Mouse (Mus musculus) lung, embryonic 15.5 days (tissue): ENCODE results near the gene Nedd4. TPM values are rescaled to one million over a fixed set of nuclear protein-coding genes. Genes with fewer than 3 reads are reported as not detected.
"Not testable (repeated sequence)": the region's sequence is repeated elsewhere in the genome, so short reads cannot be mapped to it uniquely, and the experiment has no call there.

Experiments used
- ATAC-seq: fragments of 200-750 bp; cut with Nextera tagmentation; 2 replicates; pipeline ENCODE4 v1.8.0; 2017; ENCODE audit warnings: moderate number of reproducible peaks, borderline replicate concordance; ENCODE audit not compliant: low FRiP score, low TSS enrichment; ENCODE audit errors: extremely low read depth
- H3K27ac ChIP-seq: fragments of 300-500 bp; sonication (generic); 2 replicates; pipeline ENCODE4 v1.5.1; 2015; ENCODE audit warnings: moderate library complexity, mild to moderate bottlenecking, inconsistent platforms
- H3K27me3 ChIP-seq: fragments of 300-500 bp; sonication (generic); 2 replicates; pipeline ENCODE4 v1.6.1; 2015; ENCODE audit warnings: inconsistent platforms
- H3K36me3 ChIP-seq: fragments of 300-500 bp; sonication (generic); 2 replicates; pipeline ENCODE4 v1.6.1; 2015; ENCODE audit warnings: inconsistent platforms
- H3K4me1 ChIP-seq: fragments of 300-500 bp; sonication (generic); 2 replicates; pipeline ENCODE4 v1.6.1; 2015; ENCODE audit warnings: inconsistent platforms
- H3K4me2 ChIP-seq: fragments of 300-500 bp; sonication (generic); 2 replicates; pipeline ENCODE4 v1.6.1; 2015; ENCODE audit warnings: inconsistent platforms, mild to moderate bottlenecking, moderate library complexity
- H3K4me3 ChIP-seq: fragments of 300-500 bp; sonication (generic); 2 replicates; pipeline ENCODE4 v1.5.1; 2015; ENCODE audit warnings: mild to moderate bottlenecking, inconsistent platforms
- H3K9ac ChIP-seq: fragments of 300-500 bp; sonication (generic); 2 replicates; pipeline ENCODE4 v1.6.1; 2015; ENCODE audit warnings: inconsistent platforms
- H3K9me3 ChIP-seq: fragments of 300-500 bp; sonication (generic); 2 replicates; pipeline ENCODE4 v1.6.1; 2016; ENCODE audit warnings: inconsistent platforms
- WGBS: fragments of 180-500 bp; shearing (Covaris S2); methylation state at CpG from one replicate; pipeline ENCODE4 v1.1.7; 2015; 5-methylcytosine and 5-hydroxymethylcytosine counted together
- polyA plus RNA-seq: library from polyadenylated mRNA; unstranded; fragments of >200 nt; fragmentation: Nextera tagmentation; extraction: Ambion mirVana; gene quantifications from 2 replicates; pipeline ENCODE4 v1.2.1, GENCODE M21; 2015

The Nedd4 gene
- polyA plus RNA-seq, 1 experiment from 2014 or later = 677 TPM

DNA sequence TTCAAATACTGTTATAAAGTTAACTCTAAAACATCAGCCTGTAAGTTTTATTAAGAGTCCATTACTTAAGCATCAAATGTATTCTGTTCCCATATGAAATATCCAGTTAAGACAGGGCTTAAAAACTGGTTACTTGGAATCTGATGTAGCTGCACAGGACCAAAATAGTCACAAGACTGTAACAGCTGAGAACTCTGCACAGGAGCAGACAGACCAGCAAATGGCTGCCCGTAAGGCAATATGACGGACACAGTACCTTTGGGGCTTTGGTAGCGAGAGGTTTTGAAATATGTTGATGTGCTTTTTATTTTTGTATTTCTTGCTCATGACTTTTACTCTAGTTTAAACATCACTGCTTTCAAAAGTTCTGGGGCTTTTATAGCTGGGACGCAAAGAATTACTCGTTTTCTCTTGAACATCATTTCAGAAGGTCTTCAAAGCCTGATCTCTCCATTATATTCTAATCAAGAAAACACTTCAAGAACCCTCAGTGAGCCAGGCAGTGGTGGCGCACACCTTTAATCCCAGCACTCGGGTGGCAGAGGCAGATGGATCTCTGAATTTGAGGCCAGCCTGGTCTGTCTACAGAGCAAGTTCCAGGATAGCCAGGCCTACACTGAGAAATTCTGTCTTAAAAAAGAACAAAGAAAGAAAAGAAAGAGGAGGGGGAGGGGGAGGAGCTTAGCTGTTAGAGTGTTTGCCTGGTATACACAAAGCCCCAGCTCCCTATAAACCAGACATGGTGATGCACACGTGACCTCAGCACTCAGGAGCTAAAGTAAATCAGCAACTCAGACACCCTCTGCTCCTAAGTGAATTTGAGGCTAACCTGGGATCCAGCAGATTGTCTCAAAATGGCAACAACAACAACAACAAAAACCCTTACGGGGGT is 22.9 kb upstream of the Nedd4 start:
- peak overlapping the region; percentile 99 for H3K27ac ChIP-seq
- no peaks in the 10 kb centered on the region for H3K27me3 ChIP-seq
- H3K9ac ChIP-seq = peak overlapping the region; percentile 43
- peak overlapping the region; percentile 68 for H3K4me2 ChIP-seq
- peaks cover 34% of the 10 kb centered on the region for H3K4me1 ChIP-seq
- H3K9me3 ChIP-seq = no peaks in the 10 kb centered on the region
- ATAC-seq = peak; percentile 78
- H3K4me3 ChIP-seq = peak overlapping the region; percentile 31
- 46% methylated on average over 9 of the region's 9 CpGs for WGBS
- no peaks in the 10 kb centered on the region for H3K36me3 ChIP-seq

DNA sequence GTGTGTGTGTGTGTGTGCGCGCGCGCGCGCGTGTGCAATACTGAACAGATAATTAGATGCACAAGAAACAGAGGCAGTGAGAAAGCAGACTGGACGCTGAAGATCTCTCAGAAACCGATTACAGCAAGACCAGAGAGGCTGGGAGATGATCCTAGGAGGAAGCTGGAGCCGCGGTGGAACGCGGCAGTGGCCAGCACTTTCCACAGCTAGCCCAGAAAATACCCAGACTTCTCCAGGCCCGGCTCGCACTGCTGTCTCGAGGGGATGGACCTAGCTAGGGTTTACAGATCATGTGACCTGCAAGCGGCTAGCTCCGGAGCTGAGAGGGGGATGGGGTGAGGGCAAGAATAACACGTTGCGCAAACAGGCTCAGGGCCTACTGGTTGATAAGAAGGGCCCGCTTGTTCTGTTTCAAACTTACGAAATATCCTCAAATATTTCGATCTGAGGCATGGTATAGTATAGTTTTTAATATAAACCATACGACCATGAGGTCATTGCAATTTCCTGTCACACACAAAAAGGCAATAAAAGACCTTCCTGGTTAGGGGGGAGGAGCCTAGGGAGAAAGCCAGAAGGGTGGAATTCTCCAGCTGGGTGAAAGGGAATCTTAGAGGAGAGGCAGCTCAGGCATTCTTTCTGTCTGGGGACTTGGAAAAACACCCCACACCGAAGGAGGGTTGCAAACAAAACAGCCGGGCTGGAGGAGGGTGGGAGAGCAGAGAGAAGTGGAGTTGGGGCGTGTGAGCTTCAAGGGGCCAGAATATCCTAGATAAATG is 22.1 kb upstream of the Nedd4 start:
- Histone ChIP-seq H3K4me1 (peaks cover 41% of the 10 kb centered on the region), H3K4me3 (peak overlapping the region; percentile 31), H3K9ac (peak overlapping the region; percentile 43), H3K4me2 (peak overlapping the region; percentile 68), H3K27ac (peak overlapping the region; percentile 99), H3K9me3 (no peaks in the 10 kb centered on the region), H3K36me3 (no peaks in the 10 kb centered on the region), H3K27me3 (no peaks in the 10 kb centered on the region)
- 1% methylated on average over 27 of the region's 27 CpGs for WGBS
- peak; percentile 96 for ATAC-seq

DNA sequence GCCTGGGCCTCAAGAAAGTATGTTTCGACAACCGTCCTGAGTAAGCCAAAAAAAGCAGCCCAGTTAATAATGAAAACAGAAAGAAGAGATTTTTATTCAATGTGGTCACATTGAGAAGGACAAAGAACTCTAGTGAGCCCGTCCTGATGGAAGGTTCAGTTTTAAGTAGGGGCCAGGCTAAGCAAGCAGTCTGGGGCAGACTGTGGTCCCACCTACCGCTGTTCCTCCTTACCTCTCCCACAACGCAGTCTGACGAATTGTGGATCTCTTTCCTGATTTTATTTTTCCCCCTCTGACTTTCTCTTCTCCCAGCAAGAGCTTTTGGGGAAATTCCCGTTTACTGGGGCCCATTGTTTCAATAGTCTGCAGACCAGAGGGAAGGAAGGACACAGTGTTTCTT is 21.5 kb upstream of the Nedd4 start:
- WGBS = 7% methylated on average over 7 of the region's 7 CpGs
- Histone ChIP-seq H3K9ac (peak overlapping the region; percentile 33), H3K27ac (peak overlapping the region; percentile 99), H3K4me1 (peaks cover 41% of the 10 kb centered on the region), H3K27me3 (no peaks in the 10 kb centered on the region), H3K4me3 (peak overlapping the region; percentile 31), H3K9me3 (no peaks in the 10 kb centered on the region), H3K36me3 (no peaks in the 10 kb centered on the region), H3K4me2 (peak overlapping the region; percentile 68)
- ATAC-seq = no peak

DNA sequence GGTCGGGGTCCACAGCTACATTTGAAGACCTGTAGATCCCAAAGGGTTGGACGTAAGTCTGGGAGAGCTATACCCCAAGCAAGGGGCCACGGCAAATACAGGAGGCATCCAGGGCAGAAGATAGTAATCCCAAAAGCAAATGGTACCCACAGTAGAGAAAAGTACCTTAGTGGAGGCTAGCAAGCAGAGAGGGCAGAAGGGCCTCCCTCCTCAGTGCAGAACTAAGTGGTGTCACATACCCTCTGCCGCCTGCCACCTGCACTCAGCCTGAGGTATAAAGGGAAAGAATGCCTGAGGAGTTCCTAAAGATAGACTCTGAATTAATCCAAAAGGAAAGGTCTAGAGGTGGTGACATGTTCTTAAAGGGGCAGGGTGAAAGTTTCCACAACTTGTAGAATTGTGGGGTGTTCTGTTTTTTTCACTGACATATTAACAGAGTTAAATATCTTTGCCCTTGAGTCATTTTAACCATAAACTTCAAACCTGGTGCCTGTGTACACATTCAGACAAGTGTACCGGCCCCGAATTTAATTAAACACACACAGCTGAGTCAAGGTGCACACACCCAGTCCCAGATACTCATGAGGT is 21.0 kb upstream of the Nedd4 start:
- no peak for ATAC-seq
- Histone ChIP-seq H3K4me2 (peak overlapping the region; percentile 68), H3K27ac (peak overlapping the region; percentile 99), H3K4me1 (peaks cover 41% of the 10 kb centered on the region), H3K27me3 (no peaks in the 10 kb centered on the region), H3K4me3 (no peak overlapping the region), H3K9me3 (no peaks in the 10 kb centered on the region), H3K36me3 (no peaks in the 10 kb centered on the region), H3K9ac (peak overlapping the region; percentile 33; the same call in 1 of the 2 replicates)
- 53% methylated on average over 6 of the region's 6 CpGs for WGBS

DNA sequence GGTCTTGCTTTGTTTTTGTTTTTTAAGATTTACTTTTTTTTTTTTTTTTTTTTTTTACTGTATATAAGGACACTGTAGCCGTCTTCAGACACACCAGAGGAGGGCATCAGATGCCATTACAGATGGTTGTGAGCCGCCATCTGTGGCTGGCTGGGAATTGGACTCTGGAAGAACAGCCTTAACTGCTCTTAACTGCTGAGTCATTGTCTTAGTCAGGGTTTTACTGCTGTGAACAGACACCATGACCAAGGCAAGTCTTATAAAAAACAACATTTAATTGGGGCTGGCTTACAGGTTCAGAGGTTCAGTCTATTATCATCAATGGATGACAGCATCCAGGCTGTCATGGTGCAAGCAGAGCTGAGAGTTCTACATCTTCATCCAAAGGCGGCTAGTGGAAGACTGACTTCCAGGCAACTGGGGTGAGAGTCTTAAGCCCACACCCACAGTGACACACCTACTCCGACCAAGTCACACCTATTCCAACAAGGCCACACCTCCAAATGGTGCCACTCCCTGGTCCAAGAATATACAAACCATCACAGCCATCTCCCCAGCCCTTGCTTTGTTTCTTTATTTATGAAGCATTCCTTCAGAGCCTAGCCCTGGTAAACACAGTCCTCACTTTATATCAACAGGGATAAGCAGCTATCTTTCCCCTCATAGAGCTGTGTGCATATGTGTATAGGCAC is 19.2 kb upstream of the Nedd4 start:
- 82% methylated on average over 4 of the region's 4 CpGs for WGBS
- not testable (repeated sequence) for H3K9ac ChIP-seq, ATAC-seq, H3K4me2 ChIP-seq, H3K4me3 ChIP-seq, H3K27me3 ChIP-seq, H3K36me3 ChIP-seq, H3K9me3 ChIP-seq
- H3K4me1 ChIP-seq = peaks cover 41% of the 10 kb centered on the region
- H3K27ac ChIP-seq = peak overlapping the region; percentile 68; the same call in 1 of the 2 replicates

DNA sequence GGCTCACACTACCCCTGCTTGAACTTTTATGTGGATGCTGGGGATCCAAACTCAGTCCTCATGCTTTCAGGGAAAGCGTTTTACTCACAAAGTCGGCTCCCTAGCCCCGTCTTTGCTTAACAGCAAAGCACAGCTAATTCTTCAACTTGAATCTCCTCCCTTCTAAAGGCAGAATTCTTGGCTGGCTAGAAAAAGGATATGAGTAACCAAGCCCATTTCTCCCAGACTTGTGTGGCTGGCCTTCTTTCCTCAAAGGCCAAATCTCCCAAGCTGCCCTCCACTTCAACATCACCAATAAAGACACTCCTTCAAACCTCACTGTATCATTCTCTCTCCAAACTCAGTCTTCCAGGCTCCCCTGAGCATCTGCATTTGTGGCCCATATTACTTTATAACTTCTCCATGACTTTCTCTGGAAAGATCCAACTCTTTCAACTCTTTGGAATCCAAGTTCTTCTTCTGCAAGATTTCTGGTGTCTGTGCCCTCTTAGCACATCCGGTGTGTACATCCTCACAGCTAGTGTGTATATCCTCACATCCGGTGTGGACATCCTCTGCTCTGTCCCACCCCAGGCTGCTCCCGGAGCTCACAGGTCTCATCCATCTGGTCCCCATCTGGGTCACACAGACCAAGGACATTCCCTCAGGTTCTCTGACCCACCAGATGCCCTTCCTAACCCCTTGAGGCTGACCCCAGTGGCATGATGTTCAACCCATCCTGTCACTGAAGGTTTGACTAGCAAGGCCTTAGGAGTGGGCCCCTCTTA is 18.3 kb upstream of the Nedd4 start:
- Histone ChIP-seq H3K4me1 (peaks cover 41% of the 10 kb centered on the region), H3K4me2 (no peak overlapping the region), H3K27me3 (no peaks in the 10 kb centered on the region), H3K36me3 (no peaks in the 10 kb centered on the region), H3K9ac (no peak overlapping the region), H3K4me3 (no peak overlapping the region), H3K9me3 (no peaks in the 10 kb centered on the region), H3K27ac (peak overlapping the region; percentile 68)
- 65% methylated on average over 6 of the region's 6 CpGs for WGBS
- no peak for ATAC-seq

DNA sequence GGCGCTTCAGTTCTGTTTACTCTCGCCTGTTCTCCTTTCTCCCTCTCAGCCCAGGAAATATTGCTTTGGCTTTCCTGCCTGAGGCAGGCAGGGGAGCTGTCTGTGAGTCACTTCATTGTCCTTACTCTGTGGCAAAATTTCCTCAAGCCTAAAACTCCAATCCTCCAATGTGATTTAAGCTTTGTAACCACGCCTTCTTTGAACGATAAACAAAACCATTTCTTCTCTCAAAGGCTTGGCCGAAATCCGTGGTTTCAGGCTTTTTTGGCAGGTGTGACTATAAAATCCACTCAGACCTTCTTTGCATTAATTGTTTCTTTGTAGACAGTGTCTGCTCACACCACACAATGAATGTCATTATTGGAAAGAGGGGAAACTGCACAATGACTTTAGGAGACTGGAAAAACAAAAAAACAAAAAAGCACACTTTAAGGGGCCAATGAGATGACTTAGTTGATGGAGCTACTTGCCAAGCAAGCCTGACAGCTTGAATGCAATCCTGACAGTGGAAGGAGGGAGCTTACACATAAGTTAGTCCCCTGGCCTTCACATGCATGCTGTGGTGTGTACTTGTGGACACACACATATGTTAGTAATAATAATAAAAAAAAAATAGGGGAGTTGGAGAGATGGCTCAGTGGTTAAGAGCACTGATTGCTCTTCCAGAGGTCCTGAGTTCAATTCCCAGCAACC is 17.6 kb upstream of the Nedd4 start:
- ATAC-seq = no peak
- H3K4me2 ChIP-seq = no peak overlapping the region
- H3K9ac ChIP-seq = no peak overlapping the region
- peaks cover 37% of the 10 kb centered on the region for H3K4me1 ChIP-seq
- H3K9me3 ChIP-seq = no peaks in the 10 kb centered on the region
- H3K4me3 ChIP-seq = no peak overlapping the region
- WGBS = 18% methylated on average over 6 of the region's 6 CpGs
- no peaks in the 10 kb centered on the region for H3K36me3 ChIP-seq
- H3K27ac ChIP-seq = peak overlapping the region; percentile 68
- H3K27me3 ChIP-seq = no peaks in the 10 kb centered on the region

DNA sequence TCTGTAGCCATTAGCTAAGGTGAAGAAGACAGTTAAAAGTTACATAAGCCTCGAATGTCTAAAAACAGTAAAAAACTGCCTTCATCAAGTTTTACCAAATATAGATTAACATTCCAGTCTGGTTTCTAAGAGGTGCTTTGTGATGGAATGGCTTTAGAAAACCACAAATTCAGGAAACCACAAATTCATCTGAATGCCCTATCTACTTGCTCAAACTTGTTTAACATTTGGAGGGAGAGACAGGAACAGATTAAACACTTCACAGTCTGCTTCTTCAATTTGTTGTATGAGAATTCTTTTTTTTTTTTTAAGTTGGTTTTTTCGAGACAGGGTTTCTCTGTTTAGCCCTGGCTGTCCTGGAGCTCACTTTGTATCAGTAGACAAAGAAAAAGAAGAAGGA is 12.4 kb upstream of the Nedd4 start:
- H3K36me3 ChIP-seq = no peaks in the 10 kb centered on the region
- H3K27ac ChIP-seq = peak overlapping the region; percentile 44
- H3K4me2 ChIP-seq = no peak overlapping the region
- no peak for ATAC-seq
- peaks cover 23% of the 10 kb centered on the region for H3K4me1 ChIP-seq
- H3K4me3 ChIP-seq = no peak overlapping the region
- 2% methylated on average over 2 of the region's 2 CpGs for WGBS
- H3K9me3 ChIP-seq = no peaks in the 10 kb centered on the region
- no peaks in the 10 kb centered on the region for H3K27me3 ChIP-seq
- no peak overlapping the region for H3K9ac ChIP-seq

DNA sequence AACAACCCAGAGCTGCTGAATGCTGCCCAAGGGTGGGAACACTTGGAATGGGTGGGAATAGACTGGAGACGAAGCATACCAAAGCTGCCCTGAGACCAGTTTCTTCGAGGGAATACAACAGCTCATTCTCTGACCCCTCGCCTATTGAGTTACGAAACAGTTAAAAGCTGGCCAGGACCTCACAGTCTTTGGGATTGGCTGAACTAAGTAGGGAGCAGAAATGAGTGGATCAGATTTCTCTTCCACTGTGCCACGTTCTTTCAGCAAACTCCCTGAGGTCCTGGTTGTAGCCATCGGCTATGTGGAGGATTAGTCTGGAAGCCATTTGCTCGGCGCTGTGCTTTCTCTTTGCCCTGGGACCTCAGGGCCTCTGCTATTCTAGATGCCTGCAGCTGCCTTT is 9.2 kb upstream of the Nedd4 start:
- WGBS = 11% methylated on average over 8 of the region's 8 CpGs
- H3K4me1 ChIP-seq = peaks cover 46% of the 10 kb centered on the region
- no peaks in the 10 kb centered on the region for H3K36me3 ChIP-seq
- peak; percentile 87 for ATAC-seq
- H3K4me2 ChIP-seq = peak overlapping the region; percentile 39
- H3K9me3 ChIP-seq = no peaks in the 10 kb centered on the region
- H3K9ac ChIP-seq = no peak overlapping the region
- H3K27me3 ChIP-seq = no peaks in the 10 kb centered on the region
- peak overlapping the region; percentile 95 for H3K27ac ChIP-seq
- H3K4me3 ChIP-seq = peak overlapping the region; percentile 9; the same call in 1 of the 2 replicates

DNA sequence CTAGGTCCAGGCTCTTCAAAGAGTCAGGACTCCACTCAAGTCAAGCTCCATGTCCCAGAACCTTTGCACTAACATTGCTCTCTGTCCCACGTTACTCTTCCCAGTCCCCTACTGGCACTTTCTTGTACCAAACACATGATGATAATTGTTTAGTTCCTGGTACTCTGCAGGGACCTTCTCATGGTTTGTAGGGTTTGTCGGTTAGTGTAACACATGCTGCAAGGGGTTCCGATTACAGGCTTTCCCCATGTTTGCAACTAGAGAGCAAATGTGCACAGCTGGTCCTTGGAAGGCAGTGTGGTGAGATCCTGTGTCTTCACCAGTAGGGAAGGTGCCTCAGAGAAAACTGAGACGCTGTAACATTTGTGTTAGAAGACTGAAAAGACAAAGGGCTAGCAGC is 8.6 kb upstream of the Nedd4 start:
- Histone ChIP-seq H3K4me3 (peak overlapping the region; percentile 9; the same call in 1 of the 2 replicates), H3K4me1 (peaks cover 46% of the 10 kb centered on the region), H3K4me2 (peak overlapping the region; percentile 39), H3K27me3 (no peaks in the 10 kb centered on the region), H3K36me3 (no peaks in the 10 kb centered on the region), H3K9ac (no peak overlapping the region), H3K9me3 (no peaks in the 10 kb centered on the region), H3K27ac (peak overlapping the region; percentile 95)
- 27% methylated on average over 4 of the region's 4 CpGs for WGBS
- peak; percentile 24; the same call in 1 of the 2 replicates for ATAC-seq
